Mouse (Mus musculus) myocyte (in vitro differentiated cells): ENCODE measurements around the gene Lamb2. TPM values are rescaled to one million over a fixed set of nuclear protein-coding genes. Genes with fewer than 3 reads are reported as not detected.

Experiments
- H3K27me3 ChIP-seq: one replicate; pipeline ENCODE4 v1.6.1; 2011; ENCODE audit not compliant: control insufficient read depth, insufficient read depth, insufficient read length
- H3K36me3 ChIP-seq: one replicate; pipeline ENCODE4 v1.6.1; 2011; ENCODE audit not compliant: control insufficient read depth, insufficient read depth
- H3K4me2 ChIP-seq: one replicate; pipeline ENCODE4 v1.6.1; 2011; ENCODE audit warnings: low read depth, control low read depth
- H3K4me3 ChIP-seq: one replicate; pipeline ENCODE4 v1.5.1; 2011; ENCODE audit warnings: mild to moderate bottlenecking, control low read depth, moderate library complexity
- H3K79me2 ChIP-seq: one replicate; pipeline ENCODE4 v1.6.1; 2011; ENCODE audit not compliant: control insufficient read depth, insufficient read depth
- H3ac ChIP-seq: one replicate; pipeline ENCODE4 v1.6.1; 2011; ENCODE audit not compliant: control insufficient read depth, insufficient read length
- CEBPB ChIP-seq: IDR thresholded peaks from 2 replicates; pipeline ENCODE4 v1.6.1; 2011; ENCODE audit warnings: mild to moderate bottlenecking, moderate library complexity; ENCODE audit not compliant: poor library complexity, insufficient read depth, severe bottlenecking
- E2F4 ChIP-seq: IDR thresholded peaks from one replicate; pipeline ENCODE4 v1.6.1; 2011; ENCODE audit warnings: mild to moderate bottlenecking, control low read depth, moderate library complexity; ENCODE audit not compliant: insufficient read depth
- MAX ChIP-seq: IDR thresholded peaks from one replicate; pipeline ENCODE4 v1.6.1; 2011; ENCODE audit warnings: low read depth, mild to moderate bottlenecking, control low read depth
- MYOD1 ChIP-seq, 3 experiments: IDR thresholded peaks; one replicate each; pipeline ENCODE4 v1.6.1; 2011; ENCODE audit warnings: control low read depth in 2 of 3, low read depth in 2 of 3, mild to moderate bottlenecking in 2 of 3, moderate library complexity in 1 of 3; ENCODE audit not compliant: insufficient read length in 2 of 3, control insufficient read depth in 1 of 3
- MYOG ChIP-seq, 3 experiments: IDR thresholded peaks; one replicate each; pipeline ENCODE4 v1.6.1; 2011; ENCODE audit warnings: control low read depth in 2 of 3, low read depth in 2 of 3, mild to moderate bottlenecking in 2 of 3; ENCODE audit not compliant: insufficient read length in 2 of 3, control insufficient read depth in 1 of 3, insufficient read depth in 1 of 3
- POLR2A ChIP-seq: IDR thresholded peaks from one replicate; pipeline ENCODE4 v1.6.1; 2011; ENCODE audit warnings: low read depth, mild to moderate bottlenecking, control low read depth, moderate library complexity; ENCODE audit not compliant: insufficient read length
- POLR2AphosphoS2 ChIP-seq: IDR thresholded peaks from one replicate; pipeline ENCODE4 v1.6.1; 2011; ENCODE audit warnings: low read depth, control low read depth; ENCODE audit not compliant: insufficient read length
- REST ChIP-seq: IDR thresholded peaks from one replicate; pipeline ENCODE4 v1.6.1; 2011; ENCODE audit warnings: mild to moderate bottlenecking, control low read depth, moderate library complexity; ENCODE audit not compliant: insufficient read depth, insufficient read length
- SRF ChIP-seq: IDR thresholded peaks from one replicate; pipeline ENCODE4 v1.6.1; 2011; ENCODE audit warnings: low read depth; ENCODE audit not compliant: control insufficient read depth, insufficient read length
- TCF12 ChIP-seq: IDR thresholded peaks from one replicate; pipeline ENCODE4 v1.6.1; 2011; ENCODE audit warnings: mild to moderate bottlenecking, control low read depth; ENCODE audit not compliant: poor library complexity, insufficient read depth, severe bottlenecking
- TCF3 ChIP-seq: IDR thresholded peaks from one replicate; pipeline ENCODE4 v1.6.1; 2011; ENCODE audit warnings: low read depth, control low read depth; ENCODE audit not compliant: insufficient read length
- USF1 ChIP-seq: IDR thresholded peaks from one replicate; pipeline ENCODE4 v1.6.1; 2011; ENCODE audit warnings: low read depth, mild to moderate bottlenecking, control low read depth, moderate library complexity
- polyA plus RNA-seq: library from polyadenylated mRNA; unstranded; fragments of >200 nt; fragmentation: generic; extraction: Trizol; gene quantifications from one replicate; pipeline ENCODE4 v1.2.1, GENCODE M21; 2012; ENCODE audit warnings: missing spikeins

Gene Lamb2
- polyA plus RNA-seq, 1 experiment: 61.6 TPM

GRCm38 (mm10) chr9:108523341-108523740 lies 43.8 kb downstream of the Lamb2 start:
- Histone ChIP-seq H3K4me3 (no peak overlapping the region), H3K79me2 (peaks cover 100% of the 10 kb centered on the region), H3K4me2 (no peak overlapping the region), H3K36me3 (peaks cover 12% of the 10 kb centered on the region), H3K27me3 (no peaks in the 10 kb centered on the region), H3ac (no peak overlapping the region)
- no peak for TF ChIP-seq MYOG (IDR thresholded peaks at IDR 0.05; ENCODE audit: control insufficient read depth in 1 of 3, insufficient read depth in 1 of 3, insufficient read length in 2 of 3, low read depth in 2 of 3)
- no peak for TF ChIP-seq MYOD1 (IDR thresholded peaks at IDR 0.05; ENCODE audit: control insufficient read depth in 1 of 3, insufficient read length in 2 of 3, low read depth in 2 of 3)
- TF ChIP-seq REST: no peak

- no peak for TF ChIP-seq SRF
- TF ChIP-seq MYOD1 (IDR thresholded peaks at IDR 0.05; ENCODE audit: control insufficient read depth in 1 of 3, insufficient read length in 2 of 3, low read depth in 2 of 3): no peak
- TF ChIP-seq E2F4: no peak
- TF ChIP-seq TCF12: no peak
- no peak for TF ChIP-seq POLR2A
- TF ChIP-seq CEBPB: no peak
- peaks cover 85% of the 10 kb centered on the region for H3K79me2 ChIP-seq
- no peak overlapping the region for H3K4me3 ChIP-seq
- peaks cover 32% of the 10 kb centered on the region for H3K36me3 ChIP-seq
- H3K4me2 ChIP-seq: no peak overlapping the region
- no peak overlapping the region for H3ac ChIP-seq
- H3K27me3 ChIP-seq: no peaks in the 10 kb centered on the region
Observed at GRCm38 (mm10) chr9:108525400-108525799, 45.9 kb downstream of the Lamb2 start.

- H3ac ChIP-seq: no peak overlapping the region
- no peaks in the 10 kb centered on the region for H3K27me3 ChIP-seq
- no peak overlapping the region for H3K4me3 ChIP-seq
- TF ChIP-seq POLR2A (no peak), TCF3 (no peak), E2F4 (no peak), POLR2AphosphoS2 (no peak), MYOD1 (IDR thresholded peaks at IDR 0.05; ENCODE audit: control insufficient read depth in 1 of 3, insufficient read length in 2 of 3, low read depth in 2 of 3) (no peak), REST (no peak), MYOG (IDR thresholded peaks at IDR 0.05; ENCODE audit: control insufficient read depth in 1 of 3, insufficient read depth in 1 of 3, insufficient read length in 2 of 3, low read depth in 2 of 3) (no peak), TCF12 (no peak)
- peaks cover 32% of the 10 kb centered on the region for H3K79me2 ChIP-seq
- H3K4me2 ChIP-seq: no peak overlapping the region
- H3K36me3 ChIP-seq: peaks cover 60% of the 10 kb centered on the region
Observed at GRCm38 (mm10) chr9:108530954-108531353, 51.4 kb downstream of the Lamb2 start.

GRCm38 (mm10) chr9:108531496-108531895 lies 52.0 kb downstream of the Lamb2 start:
- H3K27me3 ChIP-seq: no peaks in the 10 kb centered on the region
- TF ChIP-seq MAX: no peak
- no peak for TF ChIP-seq TCF3
- no peak for TF ChIP-seq SRF
- TF ChIP-seq USF1: no peak
- no peak for TF ChIP-seq MYOD1 (IDR thresholded peaks at IDR 0.05; ENCODE audit: control insufficient read depth in 1 of 3, insufficient read length in 2 of 3, low read depth in 2 of 3)
- no peak for TF ChIP-seq CEBPB
- no peak for TF ChIP-seq POLR2AphosphoS2
- no peak for TF ChIP-seq REST
- no peak for TF ChIP-seq E2F4
- no peak for TF ChIP-seq MYOG (IDR thresholded peaks at IDR 0.05; ENCODE audit: control insufficient read depth in 1 of 3, insufficient read depth in 1 of 3, insufficient read length in 2 of 3, low read depth in 2 of 3)
- no peak for TF ChIP-seq POLR2A
- no peak for TF ChIP-seq TCF12
- peaks cover 32% of the 10 kb centered on the region for H3K79me2 ChIP-seq
- H3K36me3 ChIP-seq: peaks cover 66% of the 10 kb centered on the region
- H3ac ChIP-seq: no peak overlapping the region
- H3K4me3 ChIP-seq: no peak overlapping the region
- H3K4me2 ChIP-seq: no peak overlapping the region

Other genes with a start within 250 kb of the Lamb2 start
- 195 TPM for gene Dag1, start 215.8 kb upstream of the Lamb2 start, polyA plus RNA-seq
- 37.9 TPM for gene Nicn1, start 189.3 kb upstream of the Lamb2 start, polyA plus RNA-seq
- 2.1 TPM for gene Amt, start 182.9 kb upstream of the Lamb2 start, polyA plus RNA-seq
- 306 TPM for gene Rhoa, start 173.6 kb upstream of the Lamb2 start, polyA plus RNA-seq
- gene Tcta, start 173.6 kb upstream of the Lamb2 start, polyA plus RNA-seq: 29.8 TPM
- 393 TPM for gene Gpx1, start 140.8 kb upstream of the Lamb2 start, polyA plus RNA-seq
- 89.4 TPM for gene Usp4, start 131.9 kb upstream of the Lamb2 start, polyA plus RNA-seq
- gene 1700102P08Rik, start 86.9 kb upstream of the Lamb2 start, polyA plus RNA-seq: 0.17 TPM
- not detected for gene Ccdc36, start 51.3 kb upstream of the Lamb2 start, polyA plus RNA-seq
- not detected for gene BC048562, start 43.3 kb upstream of the Lamb2 start, polyA plus RNA-seq
- 30.4 TPM for gene Ccdc71, start 19.2 kb upstream of the Lamb2 start, polyA plus RNA-seq
- 3.7 TPM for gene Klhdc8b, start 18.2 kb upstream of the Lamb2 start, polyA plus RNA-seq
- 86.6 TPM for gene Usp19, start 10.9 kb downstream of the Lamb2 start, polyA plus RNA-seq
- 168 TPM for gene Qars, start 28.0 kb downstream of the Lamb2 start, polyA plus RNA-seq
- 44.0 TPM for gene Qrich1, start 37.1 kb downstream of the Lamb2 start, polyA plus RNA-seq
- 129 TPM for gene Impdh2, start 80.5 kb downstream of the Lamb2 start, polyA plus RNA-seq
- gene Ndufaf3, start 87.7 kb downstream of the Lamb2 start, polyA plus RNA-seq: 25.8 TPM
- gene Dalrd3, start 90.2 kb downstream of the Lamb2 start, polyA plus RNA-seq: 50.2 TPM
- gene Wdr6, start 99.0 kb downstream of the Lamb2 start, polyA plus RNA-seq: 21.9 TPM
- gene P4htm, start 117.9 kb downstream of the Lamb2 start, polyA plus RNA-seq: 0.94 TPM
- gene Arih2, start 169.7 kb downstream of the Lamb2 start, polyA plus RNA-seq: 51.1 TPM
- gene Slc25a20, start 182.4 kb downstream of the Lamb2 start, polyA plus RNA-seq: 27.7 TPM
- 21.5 TPM for gene Prkar2a, start 209.6 kb downstream of the Lamb2 start, polyA plus RNA-seq